Mouse (Mus musculus) cerebellum, adult 2 months (tissue): ENCODE measurements at regions not wholly inside any gene's neighbourhood (a gene's known extent, or its start where the extent isn't known, plus 50 kb on each side); places are given as distances from the start of the nearest gene placed in this dataset.

Experiments used
- DNase-seq, 2 experiments: peaks; one replicate each; pipeline ENCODE4 v3.0.0; 2021
- H3K27ac ChIP-seq: fragments of 200-500 bp; 2 replicates; pipeline ENCODE4 v1.5.1; 2012; ENCODE audit warnings: low read length, control low read depth, inconsistent platforms; ENCODE audit not compliant: insufficient read depth
- H3K27me3 ChIP-seq: fragments of 200-500 bp; 2 replicates; pipeline ENCODE4 v1.6.1; 2012; ENCODE audit warnings: inconsistent platforms, mild to moderate bottlenecking, low read length, moderate library complexity; ENCODE audit not compliant: control insufficient read depth, insufficient read depth
- H3K4me1 ChIP-seq: fragments of 200-500 bp; 2 replicates; pipeline ENCODE4 v1.6.1; 2011; ENCODE audit warnings: low read length; ENCODE audit not compliant: control insufficient read depth, insufficient read depth
- H3K4me3 ChIP-seq: fragments of 200-500 bp; replicated peaks from 2 replicates; pipeline ENCODE3; 2011; ENCODE audit warnings: mild to moderate bottlenecking, low read depth, low read length, control low read depth; ENCODE audit not compliant: insufficient read depth
- CTCF ChIP-seq: fragments of 200-500 bp; IDR thresholded peaks from 2 replicates; pipeline ENCODE4 v1.5.1; 2011; ENCODE audit warnings: low read depth, mild to moderate bottlenecking, control low read depth, low read length, moderate library complexity, borderline replicate concordance; ENCODE audit not compliant: insufficient read depth
- POLR2A ChIP-seq: fragments of 200-500 bp; IDR thresholded peaks from 2 replicates; pipeline ENCODE4 v1.6.1; 2011; ENCODE audit warnings: low read length, control low read depth, borderline replicate concordance; ENCODE audit not compliant: insufficient read depth
- WGBS: fragments of 180-500 bp; shearing (Covaris S2); methylation state at CpG from one replicate; pipeline ENCODE4 v1.1.7; 2018; 5-methylcytosine and 5-hydroxymethylcytosine counted together

- Histone ChIP-seq H3K4me1 (no peaks in the 10 kb centered on the region), H3K27ac (no peak overlapping the region), H3K27me3 (no peaks in the 10 kb centered on the region), H3K4me3 (no peak overlapping the region)
- DNase-seq: no peak
- 92% methylated on average over 6 of the region's 6 CpGs for WGBS
- no peak for TF ChIP-seq POLR2A
- no peak for TF ChIP-seq CTCF
These were observed 299.7 kb downstream of the Irs2 start for GRCm38 (mm10) chr8:10708509-10708908.

DNA sequence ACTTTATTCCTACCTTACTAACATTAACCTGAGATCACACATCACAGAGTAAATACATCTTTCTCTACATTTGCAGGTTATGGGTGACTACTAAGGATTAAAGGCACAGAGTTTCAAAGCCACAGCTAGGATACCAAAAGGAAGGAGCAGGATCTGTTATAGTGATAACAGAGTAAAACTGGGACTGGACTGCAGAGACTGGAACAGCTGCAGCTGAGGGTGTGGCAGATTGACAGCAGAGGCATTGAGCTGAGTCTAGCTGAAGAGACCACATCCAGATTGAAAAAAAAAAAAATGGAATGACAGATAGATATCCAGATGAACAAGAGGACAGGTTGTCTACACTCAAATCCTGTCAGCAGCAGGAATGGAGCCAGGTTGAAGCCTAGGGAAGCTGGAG lies 301.1 kb downstream of the Irs2 start:
- no peaks in the 10 kb centered on the region for H3K4me1 ChIP-seq
- H3K4me3 ChIP-seq: no peak overlapping the region
- no peak for TF ChIP-seq POLR2A
- no peak for TF ChIP-seq CTCF
- H3K27me3 ChIP-seq: no peaks in the 10 kb centered on the region
- no peak for DNase-seq
- H3K27ac ChIP-seq: no peak overlapping the region

DNA sequence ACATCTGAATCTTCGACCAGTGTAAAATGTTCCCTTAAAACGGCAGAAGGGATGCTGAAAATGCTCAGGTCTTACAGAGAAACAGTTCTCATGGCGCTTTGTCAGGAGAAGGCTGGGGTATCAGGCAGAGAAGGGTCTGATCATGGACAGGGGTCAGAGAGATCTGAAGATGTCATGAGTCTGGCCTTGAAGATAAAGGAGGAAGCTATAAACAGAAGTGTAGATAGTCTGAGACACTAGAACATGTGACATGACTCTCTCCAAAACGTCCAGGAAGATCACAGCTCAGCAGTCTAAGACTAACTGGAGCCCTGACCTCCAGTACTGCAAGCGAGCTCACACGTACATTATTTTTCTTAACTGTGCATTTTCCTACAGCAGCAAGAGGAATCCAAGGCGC lies 302.3 kb downstream of the Irs2 start:
- no peak for DNase-seq
- Histone ChIP-seq H3K4me1 (no peaks in the 10 kb centered on the region), H3K27me3 (no peaks in the 10 kb centered on the region), H3K4me3 (no peak overlapping the region), H3K27ac (no peak overlapping the region)
- TF ChIP-seq POLR2A (no peak), CTCF (no peak)
- 77% methylated on average over 7 of the region's 7 CpGs for WGBS

DNA sequence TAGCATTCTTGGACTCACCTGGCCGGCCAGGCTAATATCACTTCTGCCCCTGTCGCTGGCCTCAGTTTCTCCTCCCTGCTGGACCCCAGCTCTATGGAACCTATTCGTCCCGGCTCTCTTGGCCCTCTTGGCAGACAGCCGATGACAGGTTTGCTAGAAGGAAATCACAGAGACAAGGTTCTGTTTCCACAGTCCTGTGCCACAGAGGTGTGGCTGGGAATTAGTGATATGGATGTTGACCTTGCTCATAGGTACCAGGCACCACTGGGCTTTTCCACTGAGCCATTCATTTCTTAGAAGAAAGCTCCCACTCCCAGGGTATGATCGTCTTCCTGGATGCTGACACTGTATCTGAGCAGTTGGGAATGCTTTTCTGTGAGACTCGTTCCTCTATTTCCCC lies 305.5 kb downstream of the Irs2 start:
- H3K4me1 ChIP-seq: no peaks in the 10 kb centered on the region
- H3K27ac ChIP-seq: no peak overlapping the region
- no peak overlapping the region for H3K4me3 ChIP-seq
- no peak for DNase-seq
- TF ChIP-seq POLR2A (no peak), CTCF (no peak)
- no peaks in the 10 kb centered on the region for H3K27me3 ChIP-seq
- WGBS: 89% methylated on average over 7 of the region's 7 CpGs

GRCm38 (mm10) chr8:10702248-10702647 lies 306.0 kb downstream of the Irs2 start:
- Histone ChIP-seq H3K27me3 (no peaks in the 10 kb centered on the region), H3K4me1 (no peaks in the 10 kb centered on the region), H3K27ac (no peak overlapping the region), H3K4me3 (no peak overlapping the region)
- TF ChIP-seq CTCF (no peak), POLR2A (no peak)
- DNase-seq: no peak
- 34% methylated on average over 10 of the region's 10 CpGs for WGBS

DNA sequence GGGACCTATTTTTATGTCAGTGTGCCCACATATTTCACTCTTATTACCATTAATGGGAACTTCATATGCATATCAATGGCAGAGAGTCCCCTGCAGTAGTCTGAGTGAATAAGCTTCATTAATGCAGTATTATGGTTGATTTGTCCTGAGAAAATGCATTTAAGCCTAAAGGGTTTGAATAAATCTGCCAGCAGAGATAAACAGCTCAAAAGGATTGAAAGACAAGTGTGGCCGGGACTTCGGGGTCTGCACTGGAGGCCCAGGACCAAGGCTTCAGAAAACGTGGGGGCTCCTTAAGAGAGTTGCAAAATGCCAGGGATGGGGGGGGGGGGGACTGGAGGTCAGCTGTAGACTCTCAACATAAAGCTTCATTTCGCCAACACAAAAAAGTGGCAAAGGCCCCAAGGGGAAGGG lies 306.6 kb downstream of the Irs2 start:
- no peaks in the 10 kb centered on the region for H3K27me3 ChIP-seq
- DNase-seq: no peak
- TF ChIP-seq CTCF: no peak
- no peak for TF ChIP-seq POLR2A
- no peak overlapping the region for H3K4me3 ChIP-seq
- H3K4me1 ChIP-seq: no peaks in the 10 kb centered on the region
- 33% methylated on average over 4 of the region's 4 CpGs for WGBS
- H3K27ac ChIP-seq: no peak overlapping the region

DNA sequence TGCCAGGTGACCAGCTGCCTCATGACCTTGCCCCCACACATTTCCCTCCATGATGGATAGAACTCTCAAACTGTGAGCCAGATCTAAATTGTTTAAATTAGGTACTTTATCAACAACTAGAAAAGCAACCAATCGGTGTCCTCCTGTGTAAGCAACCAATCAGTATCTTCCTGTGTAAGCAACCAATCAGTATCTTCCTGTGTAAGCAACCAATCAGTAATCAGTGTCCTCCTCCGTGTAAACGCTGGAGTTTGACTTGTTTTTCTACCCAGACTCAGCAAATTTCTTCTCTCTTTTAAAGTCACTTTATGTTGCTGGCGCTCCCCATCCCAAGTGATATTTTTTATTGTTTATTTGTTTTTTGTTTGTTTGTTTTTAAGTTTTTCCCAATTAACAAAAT lies 307.0 kb downstream of the Irs2 start:
- WGBS: 82% methylated on average over 4 of the region's 4 CpGs
- TF ChIP-seq CTCF: no peak
- TF ChIP-seq POLR2A: no peak
- Histone ChIP-seq H3K4me1 (no peaks in the 10 kb centered on the region), H3K27ac (no peak overlapping the region), H3K27me3 (no peaks in the 10 kb centered on the region), H3K4me3 (no peak overlapping the region)
- DNase-seq: no peak

GRCm38 (mm10) chr8:10699669-10700068 lies 308.6 kb downstream of the Irs2 start:
- TF ChIP-seq POLR2A (no peak), CTCF (no peak)
- no peaks in the 10 kb centered on the region for H3K4me1 ChIP-seq
- WGBS: 59% methylated on average over 9 of the region's 9 CpGs
- no peaks in the 10 kb centered on the region for H3K27me3 ChIP-seq
- no peak overlapping the region for H3K4me3 ChIP-seq
- no peak overlapping the region for H3K27ac ChIP-seq
- DNase-seq: no peak
